Mouse (Mus musculus) intestine, embryonic 15.5 days (tissue): ENCODE measurements around the gene Inpp5e. TPM values are rescaled to one million over a fixed set of nuclear protein-coding genes. Genes with fewer than 3 reads are reported as not detected.

Source experiments
- ATAC-seq: fragments of 200-750 bp; cut with Nextera tagmentation; 2 replicates; pipeline ENCODE4 v1.8.0; 2017; ENCODE audit warnings: moderate TSS enrichment, moderate library complexity
- H3K27ac ChIP-seq: fragments of 300-500 bp; sonication (generic); 2 replicates; pipeline ENCODE4 v1.5.1; 2015; ENCODE audit warnings: mild to moderate bottlenecking, inconsistent platforms
- H3K27me3 ChIP-seq: fragments of 300-500 bp; sonication (generic); replicated peaks from 2 replicates; pipeline ENCODE4 v1.6.1; 2015; ENCODE audit warnings: inconsistent platforms
- H3K36me3 ChIP-seq: fragments of 300-500 bp; sonication (generic); 2 replicates; pipeline ENCODE4 v1.6.1; 2015; ENCODE audit warnings: inconsistent platforms
- H3K4me1 ChIP-seq: fragments of 300-500 bp; sonication (generic); replicated peaks from 2 replicates; pipeline ENCODE4 v1.6.1; 2015; ENCODE audit warnings: inconsistent platforms
- H3K4me2 ChIP-seq: fragments of 300-500 bp; sonication (generic); replicated peaks from 2 replicates; pipeline ENCODE4 v1.6.1; 2015; ENCODE audit warnings: mild to moderate bottlenecking, inconsistent platforms
- H3K4me3 ChIP-seq: fragments of 300-500 bp; sonication (generic); replicated peaks from 2 replicates; pipeline ENCODE4 v1.5.1; 2015; ENCODE audit warnings: inconsistent platforms
- H3K9ac ChIP-seq: fragments of 300-500 bp; sonication (generic); 2 replicates; pipeline ENCODE4 v1.6.1; 2015; ENCODE audit warnings: inconsistent platforms
- H3K9me3 ChIP-seq: fragments of 300-500 bp; sonication (generic); 2 replicates; pipeline ENCODE4 v1.6.1; 2016; ENCODE audit warnings: inconsistent platforms
- WGBS: fragments of 180-500 bp; shearing (Covaris S2); methylation state at CpG from one replicate; pipeline ENCODE4 v1.1.7; 2015; 5-methylcytosine and 5-hydroxymethylcytosine counted together
- polyA plus RNA-seq: library from polyadenylated mRNA; unstranded; fragments of >200 nt; fragmentation: Nextera tagmentation; extraction: Ambion mirVana; gene quantifications from 2 replicates; pipeline ENCODE4 v1.2.1, GENCODE M21; 2015

Gene Inpp5e
- polyA plus RNA-seq, 1 experiment from 2014 or later = 17.1 TPM

DNA sequence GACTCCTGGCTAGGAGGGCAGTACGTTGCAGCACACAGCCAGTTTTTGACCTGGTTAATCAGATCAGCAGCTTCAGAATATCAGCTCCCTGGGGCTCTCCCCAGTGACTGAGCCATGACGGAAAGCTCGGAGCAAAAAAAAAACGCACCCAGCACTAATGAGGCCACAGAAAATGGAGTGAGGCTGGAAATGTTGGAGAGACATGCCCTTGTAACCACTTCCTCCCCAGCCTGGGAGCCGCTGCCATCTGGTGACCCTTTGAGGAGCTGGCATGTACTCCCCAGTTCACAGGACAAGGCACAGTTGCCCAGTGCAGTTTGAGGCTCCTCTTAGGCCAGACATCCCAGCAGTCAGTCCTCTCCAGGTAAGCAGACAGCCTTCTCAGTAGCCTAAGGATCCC is 1.1 kb upstream of the Inpp5e start:
- peaks cover 33% of the 10 kb centered on the region for H3K4me1 ChIP-seq
- peaks cover 30% of the 10 kb centered on the region for H3K36me3 ChIP-seq
- H3K27me3 ChIP-seq = no peaks in the 10 kb centered on the region
- 71% methylated on average over 5 of the region's 5 CpGs for WGBS
- H3K4me2 ChIP-seq = no peak overlapping the region
- no peak overlapping the region; the same call in 1 of the 2 replicates for H3K27ac ChIP-seq
- H3K4me3 ChIP-seq = no peak overlapping the region
- H3K9me3 ChIP-seq = no peaks in the 10 kb centered on the region
- no peak overlapping the region for H3K9ac ChIP-seq
- no peak for ATAC-seq

DNA sequence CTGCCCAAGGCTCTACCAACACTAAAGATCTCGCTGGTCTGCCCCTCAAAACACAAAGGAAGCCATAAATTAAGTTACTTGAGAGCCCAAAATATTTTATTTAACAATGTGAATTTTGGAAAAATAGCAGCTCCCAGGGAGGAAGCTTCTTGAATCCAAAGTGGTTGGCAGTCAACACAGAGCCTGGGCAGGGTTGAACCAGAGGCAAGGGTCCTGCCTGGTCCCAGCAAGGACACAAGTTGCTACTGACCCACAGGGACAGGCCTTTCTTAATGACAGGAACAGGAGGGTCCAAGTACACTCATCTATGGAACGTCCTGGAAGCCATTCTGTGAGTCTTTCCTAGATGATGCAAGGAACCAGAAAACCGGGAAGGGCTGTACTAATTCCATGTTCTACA is 359 bp upstream of the Inpp5e start:
- Histone ChIP-seq H3K4me1 (peaks cover 36% of the 10 kb centered on the region), H3K27me3 (no peaks in the 10 kb centered on the region), H3K36me3 (peaks cover 29% of the 10 kb centered on the region), H3K4me3 (peak overlapping the region; percentile 94; the same call in 1 of the 2 replicates), H3K27ac (no peak overlapping the region), H3K4me2 (no peak overlapping the region), H3K9me3 (no peaks in the 10 kb centered on the region), H3K9ac (no peak overlapping the region)
- 61% methylated on average over 3 of the region's 3 CpGs for WGBS
- ATAC-seq = peak; percentile 21; the same call in 1 of the 2 replicates

GRCm38 (mm10) chr2:26403306-26403705 is 5.7 kb downstream of the Inpp5e start:
- Histone ChIP-seq H3K9ac (no peak overlapping the region), H3K4me3 (no peak overlapping the region), H3K27me3 (no peaks in the 10 kb centered on the region), H3K27ac (no peak overlapping the region), H3K4me2 (no peak overlapping the region), H3K9me3 (no peaks in the 10 kb centered on the region), H3K4me1 (peaks cover 34% of the 10 kb centered on the region), H3K36me3 (peaks cover 41% of the 10 kb centered on the region)
- ATAC-seq = no peak
- 76% methylated on average over 8 of the region's 8 CpGs for WGBS

GRCm38 (mm10) chr2:26402265-26402664 is 6.7 kb downstream of the Inpp5e start:
- Histone ChIP-seq H3K36me3 (peaks cover 49% of the 10 kb centered on the region), H3K4me3 (no peak overlapping the region), H3K27me3 (no peaks in the 10 kb centered on the region), H3K27ac (no peak overlapping the region), H3K9ac (no peak overlapping the region), H3K4me2 (no peak overlapping the region), H3K4me1 (peaks cover 23% of the 10 kb centered on the region), H3K9me3 (no peaks in the 10 kb centered on the region)
- WGBS = 78% methylated on average over 1 of the region's 1 CpGs
- no peak for ATAC-seq

DNA sequence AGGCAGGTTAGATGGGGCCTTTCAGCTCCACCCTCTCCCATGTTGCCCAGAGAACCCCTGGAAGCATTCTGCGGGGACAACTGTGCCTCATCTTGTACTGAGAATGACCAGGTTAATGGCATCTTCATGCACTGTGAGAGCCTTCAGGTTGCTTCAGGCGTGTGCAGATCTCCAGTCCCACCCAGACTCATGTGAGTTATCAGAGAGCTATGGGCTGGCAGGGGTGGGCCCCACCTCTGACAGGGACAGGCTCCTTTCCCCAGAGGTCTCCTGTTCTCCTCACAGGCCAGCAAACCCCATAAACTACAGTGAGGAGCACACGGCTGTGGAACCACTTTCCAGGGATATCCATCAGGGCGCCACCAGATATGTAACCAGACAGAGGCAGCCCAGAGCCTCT is 8.0 kb downstream of the Inpp5e start:
- Histone ChIP-seq H3K9ac (no peak overlapping the region), H3K9me3 (no peaks in the 10 kb centered on the region), H3K27me3 (no peaks in the 10 kb centered on the region), H3K4me1 (peaks cover 11% of the 10 kb centered on the region; the same call in 1 of the 2 replicates), H3K4me2 (no peak overlapping the region), H3K36me3 (peaks cover 53% of the 10 kb centered on the region), H3K27ac (no peak overlapping the region), H3K4me3 (no peak overlapping the region)
- 91% methylated on average over 4 of the region's 4 CpGs for WGBS
- ATAC-seq = no peak

DNA sequence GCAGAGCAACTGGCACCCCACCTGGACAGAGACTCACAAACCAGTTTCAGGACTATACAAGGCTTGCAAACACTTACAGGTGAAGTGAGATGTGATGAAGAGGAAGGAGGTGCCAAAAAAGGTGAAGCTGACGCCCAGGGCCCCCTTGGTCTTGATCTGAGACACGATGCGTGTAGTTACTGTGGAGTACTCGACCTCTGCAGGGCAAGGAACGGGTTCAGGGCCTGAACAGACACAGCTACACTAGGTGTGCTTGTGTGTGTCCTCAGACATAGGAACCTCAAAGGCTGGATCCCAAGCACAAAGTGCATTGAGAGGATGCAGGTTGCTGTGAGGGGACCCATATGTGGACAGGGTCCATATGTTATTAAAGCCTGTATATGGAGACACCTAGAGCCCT is 8.7 kb downstream of the Inpp5e start:
- H3K4me1 ChIP-seq = 0 out of 2 replicates have a peak, but pooled peaks cover 4% of the 10 kb centered on the region
- H3K9ac ChIP-seq = no peak overlapping the region
- H3K4me2 ChIP-seq = no peak overlapping the region
- no peaks in the 10 kb centered on the region for H3K27me3 ChIP-seq
- no peak for ATAC-seq
- H3K9me3 ChIP-seq = no peaks in the 10 kb centered on the region
- H3K27ac ChIP-seq = no peak overlapping the region
- no peak overlapping the region for H3K4me3 ChIP-seq
- H3K36me3 ChIP-seq = peaks cover 60% of the 10 kb centered on the region
- WGBS = 84% methylated on average over 5 of the region's 5 CpGs

GRCm38 (mm10) chr2:26399647-26400046 is 9.4 kb downstream of the Inpp5e start:
- Histone ChIP-seq H3K4me1 (no peaks in the 10 kb centered on the region), H3K27ac (no peak overlapping the region), H3K36me3 (peaks cover 67% of the 10 kb centered on the region), H3K9me3 (no peaks in the 10 kb centered on the region), H3K4me3 (no peak overlapping the region), H3K27me3 (no peaks in the 10 kb centered on the region), H3K9ac (no peak overlapping the region), H3K4me2 (no peak overlapping the region)
- ATAC-seq = no peak
- WGBS = 68% methylated on average over 5 of the region's 5 CpGs

DNA sequence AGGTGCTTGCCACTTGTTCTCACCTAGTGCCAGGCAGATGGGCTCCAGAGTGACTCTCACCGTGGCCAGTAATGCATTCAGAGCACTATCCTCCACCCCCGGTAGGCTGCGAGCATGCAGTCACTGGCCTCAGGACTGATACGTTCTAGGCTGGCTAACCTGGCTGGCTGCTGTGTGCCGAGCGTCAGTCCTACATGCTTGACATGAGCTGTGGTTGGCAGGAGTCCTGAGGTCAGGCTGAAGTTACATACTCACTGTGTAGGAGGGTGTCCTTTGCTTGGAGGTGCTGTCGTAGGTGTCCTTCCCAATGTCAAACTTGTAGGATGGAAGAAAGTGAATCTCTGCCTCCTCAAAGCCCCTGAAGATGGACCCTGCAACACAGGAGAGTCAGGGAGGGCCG is 10.0 kb downstream of the Inpp5e start:
- H3K4me2 ChIP-seq = no peak overlapping the region
- ATAC-seq = no peak
- H3K36me3 ChIP-seq = peaks cover 71% of the 10 kb centered on the region
- no peak overlapping the region for H3K27ac ChIP-seq
- no peak overlapping the region for H3K4me3 ChIP-seq
- H3K9ac ChIP-seq = no peak overlapping the region
- no peaks in the 10 kb centered on the region for H3K27me3 ChIP-seq
- WGBS = 89% methylated on average over 8 of the region's 8 CpGs
- no peaks in the 10 kb centered on the region for H3K9me3 ChIP-seq
- H3K4me1 ChIP-seq = no peaks in the 10 kb centered on the region

DNA sequence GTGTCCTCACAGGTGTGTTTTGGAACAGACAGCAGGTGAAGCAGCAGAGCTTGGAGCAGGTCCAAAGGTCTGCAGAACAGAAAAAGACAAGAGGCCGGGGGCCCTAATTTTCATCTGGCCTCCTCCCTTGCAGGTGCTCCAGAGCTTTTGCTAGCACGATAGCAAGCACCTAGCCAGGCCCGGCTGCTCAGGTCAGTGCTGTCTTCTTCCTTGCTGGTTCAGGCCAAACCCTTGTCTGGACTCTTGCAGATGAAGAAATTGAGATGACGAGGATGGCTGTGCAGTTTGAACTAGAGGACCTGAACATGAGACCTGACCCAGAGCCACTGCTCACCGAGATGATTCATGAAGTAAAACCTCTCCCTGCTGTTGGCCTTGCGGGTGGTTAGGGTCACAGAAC is 17.4 kb downstream of the Inpp5e start:
- no peaks in the 10 kb centered on the region for H3K9me3 ChIP-seq
- no peaks in the 10 kb centered on the region for H3K27me3 ChIP-seq
- no peak overlapping the region for H3K27ac ChIP-seq
- no peak overlapping the region for H3K9ac ChIP-seq
- H3K36me3 ChIP-seq = peaks cover 64% of the 10 kb centered on the region
- no peak overlapping the region for H3K4me3 ChIP-seq
- 93% methylated on average over 6 of the region's 6 CpGs for WGBS
- no peak overlapping the region for H3K4me2 ChIP-seq
- no peak for ATAC-seq
- peaks cover 14% of the 10 kb centered on the region for H3K4me1 ChIP-seq

DNA sequence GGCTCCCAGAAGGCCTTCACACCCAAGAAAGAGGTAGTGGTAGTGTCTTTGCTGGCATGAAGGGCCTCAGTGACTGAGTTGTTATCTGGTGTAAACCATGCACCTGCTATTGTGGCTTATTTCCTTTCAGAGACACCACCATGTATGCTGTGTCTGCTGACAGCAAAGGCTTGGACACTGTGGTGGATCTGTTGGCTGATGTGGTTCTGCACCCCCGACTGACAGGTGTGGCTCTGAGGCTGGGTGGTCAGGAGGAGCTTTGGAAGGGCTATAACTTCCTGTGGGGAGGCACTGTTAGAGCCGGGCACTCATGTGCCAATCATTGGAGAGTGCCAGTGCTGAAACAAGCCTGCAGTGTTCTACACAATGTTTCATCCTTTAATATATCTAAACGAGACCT is 18.0 kb downstream of the Inpp5e start:
- Histone ChIP-seq H3K4me3 (no peak overlapping the region), H3K4me1 (peaks cover 14% of the 10 kb centered on the region), H3K4me2 (no peak overlapping the region), H3K9me3 (no peaks in the 10 kb centered on the region), H3K9ac (no peak overlapping the region), H3K27me3 (no peaks in the 10 kb centered on the region), H3K36me3 (peaks cover 63% of the 10 kb centered on the region), H3K27ac (no peak overlapping the region)
- WGBS = 77% methylated on average over 3 of the region's 3 CpGs
- ATAC-seq = no peak

DNA sequence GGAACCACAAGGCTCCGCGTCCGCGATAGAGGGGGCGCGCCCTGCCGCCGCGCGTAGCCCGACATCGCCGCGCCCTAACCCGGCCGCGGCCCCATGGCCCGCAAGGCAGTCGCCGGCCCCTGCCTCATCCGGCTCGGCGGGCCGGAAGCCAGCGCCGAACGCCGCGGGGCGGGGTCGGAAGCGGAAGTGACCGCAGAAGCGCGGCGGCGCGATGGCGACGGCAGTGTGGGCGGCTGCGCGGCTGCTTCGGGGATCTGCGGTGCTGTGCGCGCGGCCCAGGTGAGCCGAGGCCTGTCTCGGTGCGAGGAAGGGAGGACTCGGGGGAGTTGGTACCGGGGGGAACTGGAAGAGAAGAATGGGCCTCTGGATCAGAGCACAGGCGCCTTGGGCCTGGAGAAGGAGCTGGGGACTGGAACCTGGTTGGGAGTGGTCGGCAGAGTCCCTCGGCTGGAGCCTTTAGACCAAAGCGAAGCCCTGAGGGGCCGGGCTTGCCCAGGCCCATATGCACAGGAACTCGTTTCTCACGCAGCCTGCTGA is 19.8 kb downstream of the Inpp5e start, which contains the start of the genes Entr1 and Pmpca:
Gene Entr1 (minus strand): TSS at position 163 of the 537 bp plus-strand sequence.
Gene Pmpca (plus strand): TSS at position 186 of the 537 bp plus-strand sequence.
- H3K4me2 ChIP-seq = peak within 1 kb of the TSS; percentile 95
- H3K4me3 ChIP-seq = peak within 1 kb of the TSS; percentile 97
- H3K36me3 ChIP-seq = peaks cover 63% of the 10 kb centered on the region
- H3K27me3 ChIP-seq = no peaks in the 10 kb centered on the region
- ATAC-seq = peak; percentile 95
- H3K9me3 ChIP-seq = no peaks in the 10 kb centered on the region
- H3K27ac ChIP-seq = peak within 1 kb of the TSS; percentile 81
- H3K4me1 ChIP-seq = peaks cover 14% of the 10 kb centered on the region
- WGBS = under 1% methylated on average over 56 of the region's 60 CpGs
- peak within 1 kb of the TSS; percentile 97 for H3K9ac ChIP-seq

DNA sequence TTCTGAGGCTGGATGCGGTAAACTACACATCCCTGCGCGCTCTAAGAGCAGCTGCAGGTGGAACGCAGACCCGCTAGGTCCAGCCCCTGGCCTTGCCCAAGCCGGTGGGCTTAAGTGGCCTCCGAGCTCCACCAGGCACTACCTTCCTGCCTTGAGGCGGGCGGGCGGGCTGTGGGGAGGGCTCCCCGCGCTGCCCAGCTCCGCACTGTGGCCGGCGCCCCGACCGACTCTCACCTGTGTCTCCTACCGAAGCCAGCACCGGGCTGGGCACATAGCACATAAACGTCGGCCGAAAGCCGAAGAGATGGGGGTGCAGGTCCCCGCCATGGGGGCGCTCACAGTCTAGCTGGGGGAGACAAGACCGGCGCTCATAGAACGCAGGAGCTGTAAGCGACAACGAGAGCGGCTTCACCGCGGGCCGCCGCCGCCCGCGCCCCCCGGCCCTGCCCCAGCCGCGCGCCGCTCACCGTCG is 20.3 kb downstream of the Inpp5e start:
- Histone ChIP-seq H3K4me3 (peak overlapping the region; percentile 97), H3K27me3 (no peaks in the 10 kb centered on the region), H3K9me3 (no peaks in the 10 kb centered on the region), H3K36me3 (peaks cover 66% of the 10 kb centered on the region), H3K27ac (peak overlapping the region; percentile 81), H3K4me1 (peaks cover 14% of the 10 kb centered on the region), H3K4me2 (peak overlapping the region; percentile 95), H3K9ac (peak overlapping the region; percentile 97)
- under 1% methylated on average over 45 of the region's 45 CpGs for WGBS
- ATAC-seq = peak; percentile 75

DNA sequence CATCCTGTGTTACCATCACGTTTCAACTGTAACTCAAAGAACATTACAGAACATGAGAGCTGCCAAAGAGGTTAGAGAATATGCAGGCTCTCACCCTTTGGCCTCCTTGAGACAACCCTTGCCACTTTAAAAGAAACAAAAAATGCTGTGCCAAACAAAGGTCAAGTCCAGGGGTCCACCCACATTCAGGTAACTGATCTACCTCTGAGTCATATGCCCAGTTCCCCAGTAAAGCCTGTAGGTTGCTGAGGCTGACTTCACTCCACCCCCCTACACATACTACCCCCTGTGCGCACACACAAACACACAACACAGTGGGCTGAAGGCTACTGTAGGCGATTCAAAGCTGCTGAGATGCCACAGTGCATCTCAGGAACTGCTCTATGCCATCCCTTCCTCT is 21.3 kb downstream of the Inpp5e start:
- Histone ChIP-seq H3K27ac (no peak overlapping the region), H3K9me3 (no peaks in the 10 kb centered on the region), H3K4me3 (no peak overlapping the region), H3K4me1 (peaks cover 14% of the 10 kb centered on the region), H3K27me3 (no peaks in the 10 kb centered on the region), H3K36me3 (peaks cover 64% of the 10 kb centered on the region), H3K9ac (peak overlapping the region; percentile 97; the same call in 1 of the 2 replicates), H3K4me2 (peak overlapping the region; percentile 95)
- no peak for ATAC-seq
- WGBS = 84% methylated on average over 3 of the region's 3 CpGs
